Mouse (Mus musculus): ENCODE data around the gene Lrrc4. TPM values are rescaled to one million over a fixed set of nuclear protein-coding genes. Genes with fewer than 3 reads are reported as not detected.

Lrrc4 gene
- total RNA-seq (2014; fragmentation: Nextera tagmentation) (not detected in 2 replicates), total RNA-seq (2017) (0.22 TPM in 1 of 2 replicates, not detected in the other)

- ATAC-seq (replicated peaks; ENCODE audit: poor library complexity, severe bottlenecking), result no peak
These were observed at the start of gene Lrrc4 for GRCm38 (mm10) chr6:28831011-28831853. Gene Lrrc4, minus strand, starts transcription at chr6:28831747.

GRCm38 (mm10) chr6:28880909-28881308, 49.4 kb upstream of the Lrrc4 start:
- peak; percentile 31 for ATAC-seq (replicated peaks; ENCODE audit: poor library complexity, severe bottlenecking)

GRCm38 (mm10) chr6:28879315-28879714, 47.8 kb upstream of the Lrrc4 start:
- no peak for ATAC-seq (replicated peaks; ENCODE audit: poor library complexity, severe bottlenecking)

- no peak for ATAC-seq (replicated peaks; ENCODE audit: poor library complexity, severe bottlenecking)
These were observed 46.6 kb upstream of the Lrrc4 start for GRCm38 (mm10) chr6:28877945-28878666.

GRCm38 (mm10) chr6:28876492-28876891, 44.9 kb upstream of the Lrrc4 start:
- no peak for ATAC-seq (replicated peaks; ENCODE audit: poor library complexity, severe bottlenecking)

GRCm38 (mm10) chr6:28875333-28875732, 43.8 kb upstream of the Lrrc4 start:
- ATAC-seq (replicated peaks; ENCODE audit: poor library complexity, severe bottlenecking), result no peak

- ATAC-seq (replicated peaks; ENCODE audit: poor library complexity, severe bottlenecking), result no peak
These were observed 43.2 kb upstream of the Lrrc4 start for GRCm38 (mm10) chr6:28874759-28875158.

- no peak for ATAC-seq (replicated peaks; ENCODE audit: poor library complexity, severe bottlenecking)
These were observed 42.5 kb upstream of the Lrrc4 start for GRCm38 (mm10) chr6:28874053-28874452.

- ATAC-seq (replicated peaks; ENCODE audit: poor library complexity, severe bottlenecking), result no peak
These were observed 40.9 kb upstream of the Lrrc4 start for GRCm38 (mm10) chr6:28872421-28872795.

GRCm38 (mm10) chr6:28871725-28872420, 40.3 kb upstream of the Lrrc4 start:
- ATAC-seq (replicated peaks; ENCODE audit: poor library complexity, severe bottlenecking), result peak; percentile 62

- ATAC-seq (replicated peaks; ENCODE audit: poor library complexity, severe bottlenecking), result 0 out of 2 replicates have a peak, but pooled peaks have one; percentile 21
These were observed 36.1 kb upstream of the Lrrc4 start for GRCm38 (mm10) chr6:28867516-28868251.

GRCm38 (mm10) chr6:28866206-28866605, 34.7 kb upstream of the Lrrc4 start:
- no peak for ATAC-seq (replicated peaks; ENCODE audit: poor library complexity, severe bottlenecking)

- ATAC-seq (replicated peaks; ENCODE audit: poor library complexity, severe bottlenecking), result no peak
These were observed 33.6 kb upstream of the Lrrc4 start for GRCm38 (mm10) chr6:28865112-28865511.

GRCm38 (mm10) chr6:28864684-28865083, 33.1 kb upstream of the Lrrc4 start:
- ATAC-seq (replicated peaks; ENCODE audit: poor library complexity, severe bottlenecking), result no peak

- no peak for ATAC-seq (replicated peaks; ENCODE audit: poor library complexity, severe bottlenecking)
These were observed 30.8 kb upstream of the Lrrc4 start for GRCm38 (mm10) chr6:28862304-28862703.

- no peak for ATAC-seq (replicated peaks; ENCODE audit: poor library complexity, severe bottlenecking)
These were observed 29.4 kb upstream of the Lrrc4 start for GRCm38 (mm10) chr6:28860922-28861321.

GRCm38 (mm10) chr6:28860450-28860849, 28.9 kb upstream of the Lrrc4 start:
- no peak for ATAC-seq (replicated peaks; ENCODE audit: poor library complexity, severe bottlenecking)

GRCm38 (mm10) chr6:28859094-28859493, 27.5 kb upstream of the Lrrc4 start:
- ATAC-seq (replicated peaks; ENCODE audit: poor library complexity, severe bottlenecking), result no peak

- no peak for ATAC-seq (replicated peaks; ENCODE audit: poor library complexity, severe bottlenecking)
These were observed 25.9 kb upstream of the Lrrc4 start for GRCm38 (mm10) chr6:28857198-28858180.

Data from granulocyte monocyte progenitor cell, adult 5-6 weeks (primary cell).